Mouse (Mus musculus) cerebellum, adult 2 months (tissue): ENCODE measurements around the gene Atp23.

ENCODE experiments used
- CTCF ChIP-seq: fragments of 200-500 bp; IDR thresholded peaks from 2 replicates; pipeline ENCODE4 v1.5.1; 2011; ENCODE audit warnings: low read depth, mild to moderate bottlenecking, control low read depth, low read length, moderate library complexity, borderline replicate concordance; ENCODE audit not compliant: insufficient read depth
- POLR2A ChIP-seq: fragments of 200-500 bp; IDR thresholded peaks from 2 replicates; pipeline ENCODE4 v1.6.1; 2011; ENCODE audit warnings: low read length, control low read depth, borderline replicate concordance; ENCODE audit not compliant: insufficient read depth

GRCm38 (mm10) chr10:126840266-126840665, 60.9 kb downstream of the Atp23 start:
- no peak for TF ChIP-seq POLR2A
- no peak for TF ChIP-seq CTCF
